Mouse (Mus musculus) ovary, postnatal 14 days (tissue): ENCODE results near the gene Igfbp5.

Experiments
- DNase-seq: peaks from one replicate; pipeline ENCODE4 v3.0.0; 2022; ENCODE audit warnings: low spot score

Igfbp5 gene

GRCm38 (mm10) chr1:72809951-72810675 is 64.6 kb downstream of the Igfbp5 start:
- DNase-seq, result no peak

- no peak for DNase-seq
Observed at GRCm38 (mm10) chr1:72809304-72809703, 65.4 kb downstream of the Igfbp5 start.
